Mouse (Mus musculus): ENCODE data around the gene Tmem267.
"Not testable (repeated sequence)": the region's sequence is repeated elsewhere in the genome, so short reads cannot be mapped to it uniquely, and the experiment has no call there.

Gene Tmem267

DNA sequence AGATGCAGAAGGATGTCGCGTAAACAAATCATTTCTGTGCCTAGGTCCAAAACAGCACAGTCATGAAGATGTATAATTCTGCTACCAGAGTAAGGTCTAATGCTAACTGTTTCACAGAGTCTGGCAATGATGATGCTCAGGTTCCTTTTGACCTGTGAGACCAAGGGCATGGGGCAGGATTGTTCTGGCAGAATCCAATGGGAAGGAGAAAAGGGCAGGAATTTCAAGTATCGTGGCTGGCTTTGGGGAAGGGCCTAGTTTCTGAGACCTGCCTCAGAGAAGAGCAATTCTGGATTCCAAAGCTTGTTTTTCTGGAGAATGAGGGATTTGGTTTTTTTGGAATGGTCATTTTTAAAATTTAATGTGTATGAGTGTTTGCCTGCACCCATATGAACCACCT, 131.0 kb downstream of the Tmem267 start:
- no peak for DNase-seq (ENCODE audit: low read depth, low spot score)

DNA sequence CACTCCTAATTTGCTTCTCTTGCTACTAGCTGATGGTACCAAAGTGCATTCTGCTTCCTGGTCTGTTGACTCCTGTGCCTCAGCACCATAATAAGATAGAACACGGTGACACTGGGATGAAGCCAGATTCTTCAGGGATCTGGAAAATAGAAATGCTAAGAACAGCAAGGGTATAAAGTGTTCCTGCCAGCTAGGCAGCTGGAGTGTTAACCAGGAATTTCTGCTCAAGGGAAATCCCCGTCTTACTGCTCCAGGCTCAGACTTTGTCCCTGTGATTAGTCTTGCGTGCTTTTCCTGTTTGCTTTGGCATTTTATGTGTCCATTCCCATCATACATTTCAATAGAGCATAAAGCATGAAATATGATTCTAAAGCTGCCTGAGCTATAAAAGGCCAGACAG, 131.9 kb downstream of the Tmem267 start:
- no peak for DNase-seq (ENCODE audit: low read depth, low spot score)

DNA sequence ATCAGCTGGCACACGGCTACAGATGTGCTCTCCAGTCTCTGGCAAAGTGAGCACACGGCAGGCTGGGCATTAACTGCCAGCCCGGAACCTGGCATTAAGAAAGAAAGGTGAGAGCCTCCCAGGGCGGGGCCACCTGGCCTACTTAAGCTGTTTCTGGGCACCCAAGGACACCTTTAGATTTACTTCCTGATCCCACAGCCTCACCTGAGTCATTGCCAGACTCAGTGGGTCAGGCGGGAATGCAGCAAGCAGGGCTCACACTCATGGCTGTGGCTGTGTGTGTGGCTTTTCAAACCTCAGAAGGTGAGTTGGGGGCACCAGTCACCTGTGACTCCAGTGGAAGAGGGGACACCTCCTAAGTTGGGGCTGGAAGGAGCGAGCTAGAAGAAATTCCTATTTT, 135.8 kb downstream of the Tmem267 start, which contains the start of gene Ccl28:
TSS of gene Ccl28 (plus strand) at position 186 of the 400 bp plus-strand sequence.
- no peak for DNase-seq (ENCODE audit: low read depth, low spot score)

DNA sequence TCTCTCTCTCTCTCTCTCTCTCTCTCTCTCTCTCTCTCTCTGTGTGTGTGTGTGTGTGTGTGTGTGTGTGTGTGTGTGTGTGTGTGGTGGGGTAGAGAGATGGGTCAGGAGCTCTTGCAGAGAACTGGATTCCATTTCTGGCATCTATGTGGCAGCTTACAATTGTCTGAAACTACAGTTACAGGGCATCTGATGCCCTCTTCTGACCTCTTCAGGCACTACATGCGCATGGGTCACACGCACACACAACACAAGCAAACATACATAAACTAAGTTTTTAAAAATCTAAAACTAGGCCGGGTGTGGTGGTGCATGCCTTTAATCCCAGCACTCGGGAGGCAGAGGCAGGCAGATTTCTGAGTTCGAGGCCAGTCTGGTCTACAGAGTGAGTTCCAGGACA, 138.1 kb downstream of the Tmem267 start:
- not testable (repeated sequence) for DNase-seq (ENCODE audit: low read depth, low spot score)

DNA sequence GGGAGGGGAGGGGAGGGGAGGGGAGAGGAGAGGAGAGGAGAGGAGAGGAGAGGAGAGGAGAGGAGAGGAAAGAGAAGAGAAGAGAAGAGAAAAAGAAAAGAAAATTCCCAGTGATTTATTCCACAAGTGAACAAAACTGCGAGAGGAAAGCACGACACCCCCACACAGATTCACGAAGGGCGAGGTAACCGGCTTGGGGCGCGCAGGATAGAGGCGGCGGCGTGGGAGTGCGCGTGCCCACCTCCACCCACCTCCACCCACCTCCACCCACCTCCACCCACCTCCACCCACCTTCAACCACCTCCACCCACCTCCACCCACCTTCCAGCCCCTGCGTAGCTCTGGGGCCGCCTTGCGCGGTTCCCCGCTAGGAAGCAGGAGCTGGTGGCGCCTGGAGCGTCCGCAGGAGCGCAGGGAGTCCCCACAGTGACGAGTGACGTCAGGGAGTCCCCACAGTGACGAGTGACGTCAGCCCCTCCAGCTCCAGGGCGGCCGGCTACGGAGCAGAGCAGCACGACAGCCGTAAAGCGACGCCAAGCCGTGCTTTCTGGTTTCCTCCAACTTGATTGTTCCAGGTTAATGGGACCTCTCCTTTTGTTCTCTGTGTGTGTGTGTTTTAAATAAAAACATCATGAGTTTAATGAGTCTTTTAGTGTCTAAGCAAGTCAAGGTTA, 143.8 kb downstream of the Tmem267 start:
- peak; percentile 84 for DNase-seq (ENCODE audit: low read depth, low spot score)

GRCm38 (mm10) chr13:119632156-119632548, 144.3 kb downstream of the Tmem267 start:
- no peak for DNase-seq (ENCODE audit: low read depth, low spot score)

DNA sequence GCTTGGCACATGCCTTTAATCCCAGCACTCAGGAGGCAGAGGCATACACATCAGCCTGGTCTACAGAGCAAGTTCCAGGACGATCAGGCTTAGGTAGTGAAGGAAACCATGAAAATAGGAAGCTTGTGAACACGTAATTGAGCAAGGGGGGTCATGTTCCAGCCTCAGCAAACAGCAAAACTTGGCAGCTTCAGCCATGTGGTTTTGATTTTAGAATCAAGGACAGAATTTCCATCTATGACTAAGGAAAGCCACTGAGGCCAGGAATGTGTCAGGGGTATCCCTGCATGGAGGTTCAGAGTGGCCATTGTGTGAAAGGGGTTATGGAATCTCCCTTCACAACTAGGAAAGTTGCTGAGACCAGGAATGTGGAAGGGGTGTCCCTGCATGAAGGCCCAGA, 147.7 kb downstream of the Tmem267 start:
- no peak for DNase-seq (ENCODE audit: low read depth, low spot score)

DNA sequence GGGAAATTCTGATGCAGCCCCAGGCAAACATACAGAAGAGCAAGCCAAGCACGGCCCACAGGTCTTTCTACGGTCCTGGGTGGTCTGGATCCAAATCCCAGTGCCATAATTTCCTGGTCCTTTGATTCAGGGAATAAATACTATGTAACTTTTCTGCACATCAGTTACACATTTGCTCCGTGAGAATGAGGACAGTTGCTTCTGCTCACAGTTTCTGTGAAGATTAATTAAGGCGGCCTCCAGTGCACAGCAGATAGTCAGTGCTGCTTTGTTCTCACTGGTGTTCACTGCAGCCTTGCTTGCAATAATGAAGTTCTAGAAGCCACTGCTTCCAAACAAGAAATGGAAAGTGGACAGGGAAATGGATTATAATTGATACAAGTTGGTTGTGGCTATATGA, 150.0 kb downstream of the Tmem267 start:
- DNase-seq (ENCODE audit: low read depth, low spot score) = no peak

DNA sequence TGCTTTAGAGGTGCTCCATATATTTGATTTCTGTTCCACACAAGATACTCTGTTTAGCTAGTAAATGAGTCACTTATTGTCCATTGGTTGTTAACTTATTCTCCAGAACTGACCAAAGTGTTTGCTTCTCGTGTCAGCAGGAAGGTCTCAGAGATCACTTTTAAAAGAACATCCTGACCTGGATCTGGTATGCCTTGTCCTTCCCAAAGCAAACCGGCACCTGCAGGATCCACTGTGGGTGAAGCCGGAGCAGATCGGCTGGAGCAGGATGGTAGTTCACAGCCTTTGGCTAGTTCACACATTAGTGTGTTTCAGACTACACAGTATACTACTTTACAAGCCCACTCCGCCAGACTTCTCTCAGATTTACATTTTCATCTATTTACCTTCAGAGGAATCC, 150.6 kb downstream of the Tmem267 start:
- no peak for DNase-seq (ENCODE audit: low read depth, low spot score)

DNA sequence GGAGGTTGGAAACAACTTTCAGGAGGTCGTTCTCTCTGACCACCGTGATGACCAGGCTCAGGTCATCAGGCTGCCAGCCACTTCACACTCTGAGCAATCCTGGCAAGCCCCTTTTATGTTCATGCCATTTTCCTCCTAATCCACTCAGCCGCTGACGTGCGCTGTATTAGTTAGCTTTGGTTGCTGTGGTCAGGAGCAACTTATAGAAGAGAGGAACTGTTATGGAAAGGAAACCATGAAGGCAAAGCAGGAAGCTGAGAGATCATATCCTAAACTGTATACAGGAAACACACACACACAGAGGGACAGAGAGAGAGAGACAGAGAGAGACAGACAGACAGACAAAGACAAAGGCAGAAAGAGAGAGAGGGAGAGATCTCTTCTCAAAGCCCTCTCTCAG, 151.5 kb downstream of the Tmem267 start:
- no peak for DNase-seq (ENCODE audit: low read depth, low spot score)

DNA sequence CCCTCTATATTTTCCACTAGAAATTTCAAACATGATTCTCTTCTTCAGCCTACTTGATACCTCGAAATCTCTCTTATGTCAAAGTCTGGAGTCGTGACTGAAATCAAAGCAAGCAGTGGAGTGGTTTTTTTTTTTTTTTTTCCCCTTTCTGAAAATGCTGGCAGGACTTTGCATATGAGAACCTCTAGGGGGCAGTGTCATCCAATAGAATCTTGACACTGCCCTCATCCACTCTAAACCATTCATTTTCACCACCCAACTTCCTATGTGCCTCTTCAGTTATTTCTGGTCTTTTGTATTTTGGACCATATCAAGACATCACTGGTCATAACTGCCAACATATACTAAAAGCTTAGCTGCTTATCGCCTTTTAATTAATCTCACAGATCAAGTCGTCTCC, 152.7 kb downstream of the Tmem267 start:
- no peak for DNase-seq (ENCODE audit: low read depth, low spot score)

- DNase-seq (ENCODE audit: low read depth, low spot score) = no peak
Observed at GRCm38 (mm10) chr13:119641145-119641544, 153.3 kb downstream of the Tmem267 start.

GRCm38 (mm10) chr13:119644769-119645168, 156.9 kb downstream of the Tmem267 start:
- DNase-seq (ENCODE audit: low read depth, low spot score) = no peak

DNA sequence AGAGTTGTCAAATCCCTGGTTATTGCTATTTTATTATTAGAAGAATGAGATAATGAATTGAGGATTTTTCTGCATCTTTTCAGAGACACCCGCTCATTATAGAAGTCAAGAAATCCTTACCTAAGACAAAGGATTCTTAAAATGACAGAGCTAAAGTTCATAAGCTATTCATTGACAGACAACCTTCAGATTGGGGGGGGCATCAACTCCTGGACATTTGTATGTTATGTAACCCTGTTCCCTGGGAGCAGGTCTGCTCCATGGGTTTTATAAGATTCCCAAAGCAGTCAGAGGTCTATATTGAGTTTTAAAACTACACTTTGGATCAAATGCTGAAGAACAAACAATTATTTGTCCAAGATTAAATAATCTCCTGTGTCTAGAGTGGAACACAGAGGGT, 158.7 kb downstream of the Tmem267 start:
- DNase-seq (ENCODE audit: low read depth, low spot score) = no peak

GRCm38 (mm10) chr13:119648891-119649698, 161.3 kb downstream of the Tmem267 start:
- no peak for DNase-seq (ENCODE audit: low read depth, low spot score)

GRCm38 (mm10) chr13:119649699-119650046, 161.8 kb downstream of the Tmem267 start:
- no peak for DNase-seq (ENCODE audit: low read depth, low spot score)

DNA sequence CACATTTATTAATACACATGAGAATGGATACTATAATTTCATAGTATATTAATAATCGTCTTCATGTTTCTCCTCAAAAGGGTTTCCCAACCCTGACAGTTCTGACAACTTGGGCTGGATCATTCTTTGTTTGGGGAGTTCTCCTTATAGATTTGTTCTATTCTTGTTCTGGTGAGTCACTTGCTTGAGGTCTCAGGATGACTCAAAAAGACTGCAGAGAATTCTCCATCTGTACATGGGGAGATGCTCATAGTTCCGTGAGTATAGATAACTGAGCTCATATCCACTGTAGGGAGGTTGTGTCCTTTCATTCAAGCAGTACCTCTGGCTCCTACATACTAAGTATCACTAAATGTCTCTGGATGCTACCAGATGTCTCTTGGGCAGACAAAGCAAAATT, 166.9 kb downstream of the Tmem267 start:
- no peak for DNase-seq (ENCODE audit: low read depth, low spot score)

- no peak for DNase-seq (ENCODE audit: low read depth, low spot score)
Observed at GRCm38 (mm10) chr13:119656246-119656645, 168.4 kb downstream of the Tmem267 start.

DNA sequence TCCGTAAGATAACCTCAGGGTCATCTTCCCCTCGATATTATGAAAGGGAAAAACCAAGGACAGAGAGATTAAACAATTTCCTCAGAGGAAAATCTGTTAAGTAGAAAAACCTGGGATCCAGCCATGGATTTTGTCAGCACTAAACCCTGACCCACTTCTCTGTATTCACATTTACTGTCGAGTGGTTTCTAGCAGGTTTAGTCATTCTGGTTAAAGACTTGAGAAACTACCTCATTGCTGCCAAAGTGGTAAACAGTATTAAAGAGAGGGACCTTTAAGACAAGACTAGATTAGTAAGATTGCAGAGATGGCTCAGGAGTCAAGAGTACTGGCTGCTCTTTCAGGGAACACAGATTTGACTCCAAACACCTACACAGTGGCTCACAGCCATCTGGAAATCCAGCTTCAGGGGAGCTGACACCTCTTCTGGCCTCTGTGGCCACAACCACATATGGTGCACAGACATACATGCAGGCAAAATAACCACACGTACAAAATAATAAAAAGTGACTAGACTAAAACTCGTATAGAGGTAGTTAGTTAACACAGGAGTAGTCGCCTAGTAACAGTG, 169.1 kb downstream of the Tmem267 start:
- DNase-seq (ENCODE audit: low read depth, low spot score) = no peak

Data from retina, postnatal 7 days (tissue).